Mouse (Mus musculus) midbrain, embryonic 11.5 days (tissue): ENCODE data around the gene Sirt1. TPM values are rescaled to one million over a fixed set of nuclear protein-coding genes. Genes with fewer than 3 reads are reported as not detected.
A peak's percentile ranks its signal among the peaks of the same experiment; 100 is the strongest.
"Not testable (repeated sequence)": the region's sequence is repeated elsewhere in the genome, so short reads cannot be mapped to it uniquely, and the experiment has no call there.

Experiments used
- ATAC-seq: fragments of 200-750 bp; cut with Nextera tagmentation; 2 replicates; pipeline ENCODE4 v1.8.0; 2017; ENCODE audit warnings: moderate TSS enrichment, moderate library complexity; ENCODE audit not compliant: low FRiP score
- DNase-seq: peaks from one replicate; pipeline ENCODE4 v3.0.0; 2015; ENCODE audit warnings: low spot score; ENCODE audit errors: missing footprints
- H3K27ac ChIP-seq: fragments of 300-500 bp; sonication (generic); 2 replicates; pipeline ENCODE4 v1.5.1; 2014; ENCODE audit warnings: low read depth, low read length
- H3K27me3 ChIP-seq: fragments of 300-500 bp; sonication (generic); 2 replicates; pipeline ENCODE4 v1.6.1; 2014; ENCODE audit warnings: mild to moderate bottlenecking, low read length, moderate library complexity, mixed read lengths; ENCODE audit not compliant: control insufficient read depth, insufficient read depth
- H3K36me3 ChIP-seq: fragments of 300-500 bp; sonication (generic); 2 replicates; pipeline ENCODE4 v1.6.1; 2014; ENCODE audit warnings: mild to moderate bottlenecking, low read length, moderate library complexity, mixed read lengths; ENCODE audit not compliant: control insufficient read depth, insufficient read depth
- H3K4me1 ChIP-seq: fragments of 300-500 bp; sonication (generic); 2 replicates; pipeline ENCODE4 v1.6.1; 2014; ENCODE audit warnings: low read length; ENCODE audit not compliant: control insufficient read depth, insufficient read depth
- H3K4me2 ChIP-seq: fragments of 300-500 bp; sonication (generic); 2 replicates; pipeline ENCODE4 v1.6.1; 2014; ENCODE audit warnings: mild to moderate bottlenecking, moderate library complexity
- H3K4me3 ChIP-seq: fragments of 300-500 bp; sonication (generic); 2 replicates; pipeline ENCODE4 v1.5.1; 2014; ENCODE audit warnings: low read depth, low read length
- H3K9ac ChIP-seq: fragments of 300-500 bp; sonication (generic); 2 replicates; pipeline ENCODE4 v1.6.1; 2014; ENCODE audit warnings: low read length
- H3K9me3 ChIP-seq: fragments of 300-500 bp; sonication (generic); 2 replicates; pipeline ENCODE4 v1.6.1; 2016; ENCODE audit warnings: low read length; ENCODE audit not compliant: control insufficient read depth
- WGBS: fragments of 180-500 bp; shearing (Covaris S2); extraction: QIAGEN DNeasy Blood & Tissue Kit; methylation state at CpG from one replicate; pipeline ENCODE4 v1.1.7; 2014; 5-methylcytosine and 5-hydroxymethylcytosine counted together
- polyA plus RNA-seq: library from polyadenylated mRNA; unstranded; fragments of >200 nt; fragmentation: Nextera tagmentation; extraction: Ambion mirVana; gene quantifications from 2 replicates; pipeline ENCODE4 v1.2.1, GENCODE M21; 2014

The Sirt1 gene
- polyA plus RNA-seq, 1 experiment from 2014 or later: 9.8 TPM

- Histone ChIP-seq H3K36me3 (no peaks in the 10 kb centered on the region), H3K9me3 (no peaks in the 10 kb centered on the region), H3K27me3 (no peaks in the 10 kb centered on the region), H3K4me1 (no peaks in the 10 kb centered on the region), H3K4me3 (no peak overlapping the region), H3K27ac (no peak overlapping the region), H3K9ac (no peak overlapping the region), H3K4me2 (no peak overlapping the region)
- DNase-seq (no peak), ATAC-seq (no peak)
- WGBS: 84% methylated on average over 5 of the region's 5 CpGs
Measured at GRCm38 (mm10) chr10:63402731-63403504, 21.4 kb upstream of the Sirt1 start.

GRCm38 (mm10) chr10:63396963-63397362 lies 15.5 kb upstream of the Sirt1 start:
- H3K4me1 ChIP-seq: no peaks in the 10 kb centered on the region
- DNase-seq: no peak
- no peak overlapping the region for H3K4me2 ChIP-seq
- H3K9me3 ChIP-seq: no peaks in the 10 kb centered on the region
- no peaks in the 10 kb centered on the region for H3K36me3 ChIP-seq
- no peak overlapping the region for H3K9ac ChIP-seq
- WGBS: 92% methylated on average over 10 of the region's 10 CpGs
- H3K27ac ChIP-seq: no peak overlapping the region
- H3K4me3 ChIP-seq: no peak overlapping the region
- ATAC-seq: no peak
- H3K27me3 ChIP-seq: no peaks in the 10 kb centered on the region

- H3K27ac ChIP-seq: no peak overlapping the region
- H3K4me1 ChIP-seq: no peaks in the 10 kb centered on the region
- H3K9me3 ChIP-seq: no peaks in the 10 kb centered on the region
- no peak overlapping the region for H3K4me3 ChIP-seq
- no peak overlapping the region for H3K9ac ChIP-seq
- H3K4me2 ChIP-seq: no peak overlapping the region
- ATAC-seq: no peak
- peak; percentile 51 for DNase-seq
- H3K27me3 ChIP-seq: no peaks in the 10 kb centered on the region
- H3K36me3 ChIP-seq: no peaks in the 10 kb centered on the region
- 61% methylated on average over 4 of the region's 4 CpGs for WGBS
Measured at GRCm38 (mm10) chr10:63388948-63389347, 7.4 kb upstream of the Sirt1 start.

GRCm38 (mm10) chr10:63386991-63387390 lies 5.5 kb upstream of the Sirt1 start:
- peaks cover under 1% of the 10 kb centered on the region; the same call in 1 of the 2 replicates for H3K4me1 ChIP-seq
- H3K4me3 ChIP-seq: peak overlapping the region; percentile 56
- H3K9me3 ChIP-seq: no peaks in the 10 kb centered on the region
- no peaks in the 10 kb centered on the region for H3K36me3 ChIP-seq
- H3K4me2 ChIP-seq: peak overlapping the region; percentile 69
- H3K27me3 ChIP-seq: no peaks in the 10 kb centered on the region
- H3K9ac ChIP-seq: peak overlapping the region; percentile 57
- H3K27ac ChIP-seq: no peak overlapping the region
- no peak; the same call in 1 of the 2 replicates for ATAC-seq
- DNase-seq: peak; percentile 77
- WGBS: 4% methylated on average over 10 of the region's 10 CpGs

- Histone ChIP-seq H3K4me3 (peak overlapping the region; percentile 56), H3K27ac (no peak overlapping the region), H3K4me2 (peak overlapping the region; percentile 69), H3K36me3 (no peaks in the 10 kb centered on the region), H3K9ac (peak overlapping the region; percentile 57), H3K9me3 (no peaks in the 10 kb centered on the region), H3K27me3 (no peaks in the 10 kb centered on the region; the same call in 1 of the 2 replicates), H3K4me1 (peaks cover 5% of the 10 kb centered on the region; the same call in 1 of the 2 replicates)
- under 1% methylated on average over 19 of the region's 19 CpGs for WGBS
- DNase-seq (peak; percentile 96), ATAC-seq (peak; percentile 80)
Measured at GRCm38 (mm10) chr10:63386444-63386843, 4.9 kb upstream of the Sirt1 start.

GRCm38 (mm10) chr10:63385897-63386296 lies 4.4 kb upstream of the Sirt1 start:
- Histone ChIP-seq H3K4me2 (peak overlapping the region; percentile 69; the same call in 1 of the 2 replicates), H3K4me3 (peak overlapping the region; percentile 56; the same call in 1 of the 2 replicates), H3K9ac (peak overlapping the region; percentile 24; the same call in 1 of the 2 replicates)
- not testable (repeated sequence) for ATAC-seq, H3K27ac ChIP-seq, H3K9me3 ChIP-seq, H3K36me3 ChIP-seq, H3K27me3 ChIP-seq, H3K4me1 ChIP-seq, DNase-seq
- 37% methylated on average over 5 of the region's 5 CpGs for WGBS

- H3K27me3 ChIP-seq: no peaks in the 10 kb centered on the region; the same call in 1 of the 2 replicates
- no peaks in the 10 kb centered on the region for H3K36me3 ChIP-seq
- H3K9ac ChIP-seq: peak within 1 kb of the TSS; percentile 67
- H3K9me3 ChIP-seq: no peaks in the 10 kb centered on the region
- peak; percentile 94 for ATAC-seq
- no peak within 1 kb of the TSS for H3K27ac ChIP-seq
- H3K4me2 ChIP-seq: peak within 1 kb of the TSS; percentile 87
- H3K4me3 ChIP-seq: peak within 1 kb of the TSS; percentile 51
- under 1% methylated on average over 28 of the region's 28 CpGs for WGBS
- peak; percentile 98 for DNase-seq
- H3K4me1 ChIP-seq: peaks cover 5% of the 10 kb centered on the region; the same call in 1 of the 2 replicates
Measured at GRCm38 (mm10) chr10:63382372-63383279, 1.1 kb upstream of the Sirt1 start, which contains the start of gene Dnajc12. Dnajc12 (plus strand) TSS chr10:63382443.

- DNase-seq: no peak
- Histone ChIP-seq H3K4me2 (no peak overlapping the region), H3K9me3 (no peaks in the 10 kb centered on the region), H3K36me3 (no peaks in the 10 kb centered on the region), H3K9ac (no peak overlapping the region), H3K4me3 (no peak overlapping the region), H3K27ac (no peak overlapping the region), H3K4me1 (peaks cover 5% of the 10 kb centered on the region; the same call in 1 of the 2 replicates), H3K27me3 (no peaks in the 10 kb centered on the region; the same call in 1 of the 2 replicates)
- 75% methylated on average over 6 of the region's 6 CpGs for WGBS
- no peak for ATAC-seq
Measured at GRCm38 (mm10) chr10:63378948-63379680, 2.4 kb downstream of the Sirt1 start.
